Comparison of ENCODE assay signal across 9 mouse cellular contexts in the genomic region with DNA sequence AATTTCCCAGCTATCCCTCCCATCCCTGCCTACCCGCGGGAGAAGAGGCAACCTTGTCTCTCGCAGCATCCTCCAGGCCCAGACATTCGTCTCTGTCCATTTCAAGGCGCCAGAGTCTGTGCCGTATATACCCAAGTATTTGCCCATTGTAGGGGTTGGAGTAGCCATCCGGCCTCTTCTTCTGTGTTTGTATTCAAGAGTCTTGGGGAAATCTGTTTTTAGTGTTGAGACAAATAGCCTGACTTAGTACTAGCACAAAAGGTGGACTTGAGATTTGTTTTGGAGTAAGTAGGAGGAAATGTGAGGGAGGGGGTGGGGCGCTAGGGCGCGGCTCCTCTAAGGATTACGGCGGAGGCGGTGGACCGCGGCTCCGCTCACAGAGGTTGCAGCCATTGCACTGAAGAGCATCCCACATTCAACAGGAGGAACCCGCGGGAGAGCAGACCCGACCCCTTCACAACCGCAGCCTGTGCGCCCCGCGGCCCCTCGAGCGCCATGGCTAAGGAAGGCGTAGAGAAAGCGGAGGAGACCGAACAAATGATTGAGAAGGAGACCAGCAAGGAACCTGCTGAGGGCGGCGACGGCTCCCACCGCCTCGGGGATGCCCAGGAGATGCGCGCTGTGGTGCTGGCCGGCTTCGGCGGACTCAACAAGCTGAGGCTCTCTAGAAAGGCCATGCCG. TPM values are rescaled to one million over a fixed set of nuclear protein-coding genes. Genes with fewer than 3 reads are reported as not detected.
DNase-seq lines count a peak whose midpoint lies in the region; ATAC-seq lines count a peak whose summit lies in the region.
"Had no signal": no experiment of that assay in that cellular context is flagged by ENCODE, and none has a peak within 500 bp of the region (broad histone marks: within the 10 kb centered on the region; RNA-seq: fewer than 3 reads in every experiment).

Vat1l (plus strand) TSS at position 392 of the 681 bp plus-strand sequence.

- H3K4me1 ChIP-seq in hindbrain, embryonic 11.5 days (replicated peaks; ENCODE audit: control insufficient read depth, insufficient read depth, low read length), result no peaks in the 10 kb centered on the region
- H3K4me1 ChIP-seq in neural tube, embryonic 15.5 days, result peaks cover 12% of the 10 kb centered on the region

- H3K36me3 ChIP-seq in hindbrain, embryonic 11.5 days (ENCODE audit: control insufficient read depth, insufficient read depth, low read length), result no peaks in the 10 kb centered on the region
- H3K36me3 ChIP-seq in neural tube, embryonic 15.5 days, result no peaks in the 10 kb centered on the region

- H3K27me3 ChIP-seq in hindbrain, embryonic 11.5 days (ENCODE audit: control insufficient read depth, insufficient read depth, low read length), result no peaks in the 10 kb centered on the region
- no peaks in the 10 kb centered on the region for H3K27me3 ChIP-seq in neural tube, embryonic 15.5 days (replicated peaks)

- H3K9me3 ChIP-seq in hindbrain, embryonic 11.5 days (ENCODE audit: control insufficient read depth, low read length), result no peaks in the 10 kb centered on the region
- H3K9me3 ChIP-seq in neural tube, embryonic 15.5 days (replicated peaks), result no peaks in the 10 kb centered on the region

- intact Hi-C loops in left cerebral cortex, postnatal 4 days (cut with DNase I), result loop anchor here (10.0 kb wide), 1 partner anchor 159 kb away; no protein-coding TSS in a partner anchor

- peak; percentile 24 for DNase-seq in CD4-positive helper T cell, adult 2 months (ENCODE audit: low read depth, low spot score)
- DNase-seq in R1 (ENCODE audit: low read depth, low spot score), result peak; percentile 68
- DNase-seq in embryo, embryonic 10 days (ENCODE audit: low spot score), result peak; percentile 80
- DNase-seq in hindbrain, embryonic 11.5 days (ENCODE audit: low spot score), result peak; percentile 79
- peak; percentile 49 for DNase-seq in left cerebral cortex, postnatal 4 days
- DNase-seq in urinary bladder, adult 2 months (ENCODE audit: low spot score), result no peak
- DNase-seq in lung, postnatal 10 days, result no peak

- H3K4me2 ChIP-seq in hindbrain, embryonic 11.5 days (replicated peaks; ENCODE audit: low read depth, low read length), result peak within 1 kb of the TSS; percentile 88
- H3K4me2 ChIP-seq in neural tube, embryonic 15.5 days, result peak within 1 kb of the TSS; percentile 75

- WGBS in hindbrain, embryonic 11.5 days, result under 1% methylated on average over 39 of the region's 39 CpGs
- under 1% methylated on average over 39 of the region's 39 CpGs for WGBS in neural tube, embryonic 15.5 days

- H3K9ac ChIP-seq in hindbrain, embryonic 11.5 days (ENCODE audit: low read depth, low read length), result peak within 1 kb of the TSS; percentile 53
- peak within 1 kb of the TSS; percentile 59 for H3K9ac ChIP-seq in neural tube, embryonic 15.5 days (replicated peaks)

- peak within 1 kb of the TSS; percentile 57 for H3K4me3 ChIP-seq in hindbrain, embryonic 11.5 days (ENCODE audit: low read depth, low read length)
- H3K4me3 ChIP-seq in neural tube, embryonic 15.5 days (replicated peaks), result peak within 1 kb of the TSS; percentile 66
- H3K4me3 ChIP-seq: erythroblast, embryonic 14.5 days had no signal

- ATAC-seq in hindbrain, embryonic 11.5 days (ENCODE audit: low FRiP score), result peak; percentile 93
- peak; percentile 91 for ATAC-seq in neural tube, embryonic 15.5 days (ENCODE audit: low FRiP score)

- H3K27ac ChIP-seq in hindbrain, embryonic 11.5 days (ENCODE audit: low read depth, low read length), result no peak within 1 kb of the TSS
- peak within 1 kb of the TSS; percentile 72 for H3K27ac ChIP-seq in neural tube, embryonic 15.5 days (replicated peaks)

RNA-seq across cellular contexts. Expression of gene Vat1l, which starts in this region (rescaled TPM):
- polyA plus RNA-seq in hindbrain, embryonic 11.5 days (2014; fragmentation: Nextera tagmentation; extraction: Ambion mirVana), result 11.1 and 12.2 TPM in 2 replicates
- 10 to 100 TPM; 54.7 to 71.8 TPM for total RNA-seq in left cerebral cortex, postnatal 4 days (2021)
- polyA plus RNA-seq in neural tube, embryonic 15.5 days (2015; fragmentation: Nextera tagmentation; extraction: Ambion mirVana), result 53.5 and 56.7 TPM in 2 replicates
- 1.2 and 1.4 TPM in 2 replicates for polyA plus RNA-seq in urinary bladder, adult 2 months (2012; rRNA removed)
- polyA plus RNA-seq: erythroblast, embryonic 14.5 days had no signal

Comparison
In these comparisons a context has a peak if more than half of its experiments do, and no peak if none do; other contexts are left out.
1. DNase-seq: peak in CD4-positive helper T cell, adult 2 months (single experiment), R1 (single experiment), embryo, embryonic 10 days (single experiment), hindbrain, embryonic 11.5 days (single experiment) and left cerebral cortex, postnatal 4 days (single experiment); none in urinary bladder, adult 2 months (single experiment) and lung, postnatal 10 days (single experiment).